Mouse (Mus musculus) left cerebral cortex, adult 8-10 months (tissue): ENCODE measurements around the gene Med25. TPM values are rescaled to one million over a fixed set of nuclear protein-coding genes. Genes with fewer than 3 reads are reported as not detected.
A peak's percentile ranks its signal among the peaks of the same experiment; 100 is the strongest.

Experiments used
- DNase-seq, 2 experiments: peaks; one replicate each; pipeline ENCODE4 v3.0.0; 2022; ENCODE audit warnings: low spot score in 2 of 2
- total RNA-seq, 4 experiments: library from RNA; stranded (reverse); gene quantifications; 2 replicates each; pipeline ENCODE4 v1.2.4; 2022

The Med25 gene
- total RNA-seq = 10 to 100 TPM; 80.5 to 97.9 (median 88.4) TPM

DNA sequence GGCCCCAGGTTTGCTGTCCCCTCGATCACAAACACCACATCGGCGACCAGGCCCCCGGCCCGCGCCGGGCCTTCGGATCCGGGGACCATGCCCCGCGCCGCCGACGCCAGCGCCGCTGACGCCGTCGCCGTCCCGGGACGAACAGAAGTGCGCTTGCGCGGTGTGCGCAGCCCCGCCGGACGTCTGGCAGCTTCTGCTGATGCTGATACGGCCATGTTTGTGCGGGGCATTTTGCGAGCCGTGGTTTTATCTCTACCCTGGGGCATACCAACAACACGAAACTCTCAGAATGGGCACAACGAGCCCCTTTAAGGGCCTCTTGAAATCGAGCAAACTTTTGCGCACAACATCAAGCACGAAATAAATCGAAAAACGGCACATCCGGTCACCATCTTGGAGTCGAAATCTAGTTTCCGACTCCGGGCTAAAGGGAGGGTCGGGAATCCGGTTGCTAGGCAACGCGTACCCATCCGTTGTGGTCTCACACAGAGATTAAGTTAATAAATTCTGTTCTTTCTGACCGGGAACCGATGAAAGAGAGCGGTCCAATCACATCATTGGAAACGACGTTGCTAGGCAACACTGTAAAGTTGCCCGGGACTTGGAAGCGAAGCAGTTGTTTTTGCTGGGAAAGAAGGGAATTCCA lies at the start of gene Med25:
Gene Med25, minus strand, starts transcription at position 437 of the 646 bp plus-strand sequence.
- peak; percentile 92 to 97 for DNase-seq

GRCm38 (mm10) chr7:44938680-44939079 lies 46.2 kb upstream of the Med25 start:
- DNase-seq = no peak

- peak; percentile 95 to 100 for DNase-seq
Measured at GRCm38 (mm10) chr7:44929204-44930151, 37.0 kb upstream of the Med25 start, which contains the start of gene Ap2a1. Ap2a1 (minus strand) TSS chr7:44929496.

- DNase-seq = no peak
Measured at GRCm38 (mm10) chr7:44928570-44928969, 36.1 kb upstream of the Med25 start.

GRCm38 (mm10) chr7:44925468-44925867 lies 33.0 kb upstream of the Med25 start:
- no peak for DNase-seq

GRCm38 (mm10) chr7:44922530-44922929 lies 30.0 kb upstream of the Med25 start:
- no peak for DNase-seq

GRCm38 (mm10) chr7:44919127-44919526 lies 26.6 kb upstream of the Med25 start:
- DNase-seq = no peak

- DNase-seq = no peak
Measured at GRCm38 (mm10) chr7:44918219-44918618, 25.7 kb upstream of the Med25 start.

DNA sequence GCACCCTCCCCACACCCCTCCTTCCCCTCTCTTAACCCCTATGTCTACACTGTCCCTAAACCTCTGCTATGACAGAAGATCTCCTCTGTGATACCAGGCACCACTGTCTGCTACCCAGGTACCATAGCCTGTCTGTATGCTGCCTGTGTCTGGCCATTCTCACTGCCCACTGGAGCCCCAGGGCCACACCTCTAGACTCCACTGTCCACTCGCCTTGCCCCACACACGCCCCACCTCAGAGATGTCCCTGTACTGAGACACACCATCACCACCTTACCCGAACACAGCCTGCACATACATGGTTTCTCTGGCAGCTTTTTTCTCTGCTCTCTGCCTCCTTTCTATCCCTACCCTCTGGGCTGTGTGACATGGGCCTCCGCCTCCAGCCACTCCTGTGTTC lies 24.4 kb upstream of the Med25 start:
- no peak for DNase-seq

- no peak for DNase-seq
Measured at GRCm38 (mm10) chr7:44916191-44916590, 23.7 kb upstream of the Med25 start.

DNA sequence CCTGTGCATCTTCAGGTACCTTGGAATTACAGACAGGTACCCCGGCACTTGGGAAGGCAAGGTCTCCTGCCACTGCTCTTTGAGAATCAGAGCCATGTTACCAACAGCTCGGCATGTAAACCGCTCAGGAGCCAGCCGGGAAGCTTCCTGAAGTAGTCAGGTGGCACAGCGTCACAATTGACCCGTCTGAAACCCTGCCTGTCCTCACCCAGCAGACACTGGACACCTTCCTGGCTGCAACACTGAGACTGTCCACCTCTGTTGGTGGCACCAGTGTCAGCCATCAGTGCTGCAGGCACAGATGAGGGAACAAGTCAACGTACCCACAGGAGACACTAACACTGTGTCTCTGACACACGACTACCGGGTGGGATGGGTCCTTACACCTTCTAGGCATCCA lies 22.8 kb upstream of the Med25 start:
- no peak for DNase-seq

DNA sequence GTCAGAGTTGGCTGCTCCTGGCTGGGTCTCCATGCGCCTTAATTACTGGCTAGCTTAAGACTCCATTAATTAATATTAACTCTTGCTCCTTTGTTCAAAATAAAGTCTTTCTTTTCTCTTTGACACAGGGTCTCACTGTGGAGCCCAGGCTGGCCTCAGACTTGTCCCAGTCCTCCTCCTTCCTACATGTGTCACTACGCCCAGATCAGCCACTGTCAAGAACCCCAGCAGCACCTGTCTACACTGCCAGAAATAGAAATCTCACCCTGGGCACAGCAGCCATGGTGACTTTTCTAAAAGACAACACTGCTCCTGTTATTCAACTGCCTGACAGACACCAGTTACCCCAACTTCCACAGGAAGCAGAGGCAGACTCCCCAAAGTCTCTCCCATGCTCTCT lies 21.9 kb upstream of the Med25 start:
- DNase-seq = no peak

- peak in 1 of 2 experiments; percentile 52 for DNase-seq
Measured at GRCm38 (mm10) chr7:44908706-44909476, 16.4 kb upstream of the Med25 start.

DNA sequence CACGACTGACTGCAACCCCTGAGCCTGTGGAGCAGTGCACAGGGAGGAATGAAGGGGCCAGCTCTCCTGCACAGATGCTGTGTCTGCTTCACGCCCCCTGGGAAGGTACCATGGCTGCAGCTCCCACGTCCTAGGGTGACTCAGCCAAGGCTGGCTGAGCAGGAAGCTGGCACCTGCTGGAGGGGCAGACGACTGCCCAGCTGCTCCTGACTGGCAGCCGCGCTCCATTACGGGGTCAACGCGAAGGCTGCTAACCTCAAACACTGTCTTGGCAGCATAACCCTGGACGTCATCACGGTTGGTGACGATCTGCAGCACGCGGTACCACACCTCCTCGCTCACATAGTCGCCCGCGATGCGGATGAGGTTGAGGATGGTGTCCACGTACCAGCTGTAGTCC lies 12.9 kb upstream of the Med25 start:
- DNase-seq = peak in 1 of 2 experiments; percentile 77

DNA sequence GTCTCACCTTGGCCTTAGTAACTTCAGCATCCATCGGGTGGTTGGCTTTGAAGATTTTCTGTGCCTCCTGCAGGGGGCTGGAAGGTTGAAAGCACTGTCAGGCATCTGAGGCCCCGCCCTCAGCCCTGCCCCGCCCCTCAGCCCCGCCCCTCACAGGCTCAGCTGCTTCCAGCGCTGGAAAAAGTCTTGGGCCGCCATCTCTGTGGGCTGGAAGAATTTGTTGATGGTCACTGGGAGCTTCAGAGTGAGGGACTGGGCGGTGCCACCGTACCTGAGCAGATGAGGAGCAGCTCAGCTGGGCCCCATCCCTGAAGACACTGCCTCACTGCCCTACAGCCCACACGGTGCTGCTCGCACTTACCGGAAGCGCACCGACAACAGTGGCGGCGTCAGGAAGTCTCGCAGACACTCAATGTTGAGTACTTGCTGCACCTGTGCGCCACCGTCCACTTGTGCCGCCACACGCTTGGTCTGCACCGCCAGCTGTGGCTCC lies 8.8 kb upstream of the Med25 start:
- no peak for DNase-seq

GRCm38 (mm10) chr7:44900632-44901031 lies 8.1 kb upstream of the Med25 start:
- no peak for DNase-seq

GRCm38 (mm10) chr7:44898607-44899006 lies 6.1 kb upstream of the Med25 start:
- peak in 1 of 2 experiments; percentile 56 for DNase-seq

DNA sequence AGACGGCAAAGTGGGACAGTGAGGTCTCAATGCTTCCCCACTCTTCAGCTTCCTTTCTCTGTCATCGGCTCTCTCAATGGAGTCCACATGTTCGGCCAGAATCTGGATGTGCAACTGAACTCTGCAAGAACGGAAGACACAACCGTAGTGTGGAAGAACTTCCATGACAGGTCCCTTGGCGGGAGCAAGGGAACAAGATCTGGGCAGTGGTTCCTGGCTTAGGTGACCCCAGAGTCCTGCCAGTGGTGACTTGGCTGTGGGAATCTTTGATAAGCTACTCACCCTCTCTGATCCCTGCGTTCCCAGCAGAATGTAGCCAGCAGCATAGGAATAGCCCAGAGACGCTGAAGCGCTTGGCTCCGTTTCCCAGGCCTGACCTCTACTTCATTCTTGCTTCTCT lies 4.0 kb upstream of the Med25 start:
- no peak for DNase-seq

- DNase-seq = peak; percentile 86 to 93
Measured at GRCm38 (mm10) chr7:44895593-44896434, 3.3 kb upstream of the Med25 start, which contains the start of gene Fuz. Fuz (plus strand) TSS chr7:44896079.

DNA sequence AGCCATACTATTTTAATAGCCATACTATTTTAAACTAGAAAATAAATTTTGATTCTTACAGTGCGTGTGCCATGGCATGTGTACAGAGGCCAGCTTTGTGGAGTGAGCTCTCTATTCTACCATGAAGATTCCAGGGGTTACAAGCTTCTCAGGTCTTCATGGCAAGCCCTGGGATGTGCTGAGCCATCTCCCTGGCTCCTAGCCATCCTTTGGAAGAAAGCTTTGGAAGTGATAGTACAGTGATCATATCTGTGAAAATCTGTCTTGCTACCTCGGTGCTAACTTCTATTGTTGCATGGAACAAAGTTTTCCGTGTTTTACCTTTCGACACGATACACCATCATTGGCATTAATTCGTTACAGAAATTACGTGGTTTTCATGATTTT lies 2.7 kb upstream of the Med25 start:
- DNase-seq = no peak

GRCm38 (mm10) chr7:44894175-44894574 lies 1.7 kb upstream of the Med25 start:
- no peak for DNase-seq
